Mouse (Mus musculus) thymus, postnatal 0 days (tissue): Measurements from ENCODE around the gene Ubash3b. TPM values are rescaled to one million over a fixed set of nuclear protein-coding genes. Genes with fewer than 3 reads are reported as not detected.

Source experiments
- DNase-seq: peaks from one replicate; pipeline ENCODE4 v3.0.0-alpha.2; 2015; ENCODE audit warnings: low spot score
- polyA plus RNA-seq: library from polyadenylated mRNA; unstranded; fragments of >200 nt; fragmentation: Nextera tagmentation; extraction: Ambion mirVana; gene quantifications from 2 replicates; pipeline ENCODE4 v1.2.1, GENCODE M21; 2015

Gene Ubash3b
- polyA plus RNA-seq, 1 experiment from 2014 or later: 4.0 TPM

GRCm38 (mm10) chr9:41136691-41137467 is 24.6 kb downstream of the Ubash3b start:
- no peak for DNase-seq

GRCm38 (mm10) chr9:41136273-41136672 is 25.2 kb downstream of the Ubash3b start:
- no peak for DNase-seq

DNA sequence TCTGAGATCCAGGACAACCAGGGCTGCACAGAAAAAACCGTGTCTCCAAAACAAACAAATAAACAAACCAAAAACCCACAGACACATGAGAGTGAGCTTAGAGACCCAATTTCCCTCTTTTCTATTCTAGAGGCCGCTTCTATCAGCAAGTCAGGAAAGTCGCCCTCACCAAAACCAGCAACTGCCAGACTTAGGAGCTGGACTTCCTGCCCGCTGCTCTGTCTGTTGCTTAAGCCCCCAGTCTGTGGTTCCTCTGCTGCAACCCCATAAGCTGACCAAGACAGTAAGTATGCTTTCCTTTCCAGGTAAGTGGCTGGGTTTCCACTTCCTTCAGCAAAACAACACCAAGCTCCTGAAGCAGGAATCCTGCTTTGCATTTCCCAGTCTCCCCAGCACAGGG is 26.6 kb downstream of the Ubash3b start:
- DNase-seq: no peak

DNA sequence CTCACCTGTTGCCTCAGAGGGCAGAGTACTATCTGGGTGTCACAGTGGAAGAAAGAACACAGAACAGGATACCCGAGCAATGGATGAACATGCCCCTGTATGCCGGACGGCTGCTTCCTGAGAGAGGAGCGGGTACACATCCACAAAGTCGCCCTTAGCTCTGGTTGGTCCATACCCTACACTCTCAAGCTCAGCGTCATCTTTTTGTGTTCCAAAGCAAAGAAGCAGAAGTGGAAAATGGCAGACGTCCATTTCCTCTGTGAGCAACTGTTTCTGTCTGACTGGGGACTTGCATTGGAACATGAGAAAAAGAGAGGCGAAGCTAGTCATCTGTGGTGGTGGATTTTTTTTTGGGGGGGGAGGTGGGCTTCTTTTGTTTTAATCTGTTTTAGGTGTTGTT is 30.9 kb downstream of the Ubash3b start:
- no peak for DNase-seq

GRCm38 (mm10) chr9:41129802-41130480 is 31.6 kb downstream of the Ubash3b start:
- DNase-seq: no peak

GRCm38 (mm10) chr9:41129273-41129672 is 32.2 kb downstream of the Ubash3b start:
- no peak for DNase-seq

DNA sequence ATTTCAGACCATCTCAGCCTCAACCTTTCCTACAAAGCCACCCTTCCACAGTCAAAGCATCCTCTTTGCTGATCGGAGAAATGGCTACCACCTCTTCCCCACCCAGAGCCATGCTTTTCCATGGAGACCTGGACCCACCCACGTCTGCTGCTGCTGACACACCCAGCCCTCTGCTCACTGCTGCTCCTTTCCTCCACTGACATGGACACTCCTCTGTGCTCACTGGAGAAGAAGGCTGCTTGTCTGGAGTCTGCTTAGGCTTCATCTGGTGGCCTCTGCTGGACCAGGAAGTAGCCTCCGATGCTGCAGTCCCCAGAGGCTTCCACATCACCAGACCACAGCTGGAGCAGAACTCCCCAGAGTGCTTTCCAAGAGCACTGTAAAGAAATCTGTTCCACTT is 34.8 kb downstream of the Ubash3b start:
- no peak for DNase-seq

GRCm38 (mm10) chr9:41124305-41124704 is 37.2 kb downstream of the Ubash3b start:
- no peak for DNase-seq

GRCm38 (mm10) chr9:41122390-41123110 is 38.9 kb downstream of the Ubash3b start:
- no peak for DNase-seq

DNA sequence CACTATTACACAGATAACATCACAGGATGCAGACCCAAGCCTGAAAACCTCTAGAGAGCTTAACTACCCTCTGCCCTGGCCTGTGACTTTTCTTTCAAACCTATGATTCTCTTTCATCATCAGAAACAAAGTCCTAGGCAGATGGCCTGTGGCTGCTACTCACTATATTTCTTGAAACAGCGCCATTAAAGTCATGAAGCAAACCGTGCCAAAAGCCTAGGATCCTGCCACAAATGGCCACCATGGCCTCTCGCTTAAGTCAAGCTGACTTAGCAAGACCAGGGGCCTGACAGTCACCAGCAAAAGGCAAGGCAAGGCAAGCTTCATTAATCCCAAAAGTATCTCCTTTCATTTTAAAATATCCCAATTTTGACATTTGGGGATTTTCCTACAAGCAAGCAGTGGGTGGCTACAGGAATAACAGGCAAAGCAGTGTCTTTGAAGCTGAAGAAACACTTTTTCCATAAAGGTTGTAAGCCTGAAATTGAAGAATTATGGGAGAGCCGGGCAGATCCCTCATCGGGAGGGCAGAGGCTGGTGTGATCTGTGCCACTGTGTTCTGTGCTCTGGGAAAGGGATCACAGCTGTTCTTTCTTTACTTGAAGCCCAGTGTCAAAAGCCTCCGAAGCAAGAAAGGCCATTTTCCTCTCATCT is 39.7 kb downstream of the Ubash3b start:
- no peak for DNase-seq

- no peak for DNase-seq
Measured at GRCm38 (mm10) chr9:41119958-41120357, 41.5 kb downstream of the Ubash3b start.

GRCm38 (mm10) chr9:41118065-41118464 is 43.4 kb downstream of the Ubash3b start:
- peak; percentile 54 for DNase-seq

- peak; percentile 71 for DNase-seq
Measured at GRCm38 (mm10) chr9:41116126-41116525, 45.4 kb downstream of the Ubash3b start.

DNA sequence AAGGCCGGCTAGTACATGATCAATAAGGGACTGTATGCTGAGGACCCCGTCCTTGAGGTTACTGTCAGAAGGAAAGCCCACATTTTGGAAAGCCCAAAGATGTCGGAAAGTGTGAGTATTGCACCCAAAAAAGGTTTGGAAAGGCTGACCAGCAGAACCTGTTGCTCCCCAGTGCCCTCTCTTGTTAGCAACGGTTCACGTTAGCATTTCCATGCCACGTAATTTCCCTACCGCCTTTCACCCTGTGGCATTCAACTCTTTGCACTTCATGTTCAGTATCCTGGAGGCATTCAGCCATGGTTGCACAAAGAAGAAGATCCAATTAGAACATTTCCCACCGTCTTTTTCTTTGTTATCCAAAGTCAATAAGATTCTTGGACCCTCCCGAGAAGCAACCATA is 47.1 kb downstream of the Ubash3b start:
- DNase-seq: no peak

DNA sequence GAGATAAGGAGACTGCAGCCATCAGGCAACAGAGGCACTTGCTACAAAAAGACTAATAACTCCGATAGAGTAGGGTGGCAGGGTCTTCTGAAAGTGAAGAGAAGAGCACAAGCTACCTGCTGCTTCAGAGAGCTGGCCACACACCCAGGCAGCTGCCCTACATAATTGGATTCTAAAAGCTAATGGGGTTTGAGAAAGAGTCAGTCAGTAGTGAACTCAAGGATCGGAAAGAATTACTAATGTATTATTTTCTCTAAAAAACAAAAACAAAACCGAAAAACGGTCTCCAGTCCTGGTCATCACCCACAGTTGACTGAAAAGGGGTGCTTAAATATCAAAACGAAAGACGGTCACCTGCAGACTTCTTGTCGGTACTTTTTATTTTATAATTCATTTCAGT is 51.7 kb downstream of the Ubash3b start:
- no peak for DNase-seq

GRCm38 (mm10) chr9:41108324-41109180 is 52.9 kb downstream of the Ubash3b start:
- no peak for DNase-seq

DNA sequence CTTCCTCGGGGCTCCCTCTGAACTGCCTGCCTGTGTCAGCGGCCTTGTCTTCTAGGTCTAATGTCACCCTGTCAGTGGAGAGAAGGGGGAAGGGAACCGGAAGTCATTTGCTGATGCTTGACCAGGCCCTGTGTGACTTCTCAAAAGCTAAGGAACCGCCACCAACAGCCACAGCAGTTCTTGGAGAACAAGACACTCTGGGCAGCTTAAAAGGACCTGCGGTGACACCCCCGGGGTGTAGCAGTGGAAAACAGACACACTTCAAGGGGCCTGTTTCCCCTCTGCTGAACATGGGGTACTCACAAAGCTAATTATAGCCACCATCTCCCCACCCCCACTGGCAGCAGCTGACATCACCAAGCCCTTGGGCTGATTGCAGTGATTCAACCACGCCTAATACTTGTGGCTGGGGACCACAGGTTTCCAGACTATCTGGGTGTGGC is 56.3 kb downstream of the Ubash3b start:
- peak; percentile 34 for DNase-seq

DNA sequence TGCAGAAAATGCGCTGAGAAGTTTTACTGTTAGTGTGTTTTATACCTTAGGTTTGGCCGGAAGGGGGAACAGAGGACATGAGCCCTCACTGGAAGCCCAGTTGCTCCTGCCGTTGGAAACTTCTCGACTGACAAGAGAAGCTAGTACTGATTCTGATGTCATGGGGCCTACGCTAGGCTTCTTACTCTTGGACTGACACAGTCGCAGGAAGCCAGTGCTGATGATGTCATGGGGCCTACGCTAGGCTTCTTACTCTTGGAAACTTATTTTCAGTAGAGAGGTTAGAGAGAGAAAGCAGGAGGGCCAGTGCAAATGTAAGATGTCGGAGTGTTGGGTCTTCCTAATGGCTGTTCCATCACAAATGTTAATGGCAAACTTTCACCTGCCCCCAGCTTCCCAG is 57.8 kb downstream of the Ubash3b start:
- no peak for DNase-seq

DNA sequence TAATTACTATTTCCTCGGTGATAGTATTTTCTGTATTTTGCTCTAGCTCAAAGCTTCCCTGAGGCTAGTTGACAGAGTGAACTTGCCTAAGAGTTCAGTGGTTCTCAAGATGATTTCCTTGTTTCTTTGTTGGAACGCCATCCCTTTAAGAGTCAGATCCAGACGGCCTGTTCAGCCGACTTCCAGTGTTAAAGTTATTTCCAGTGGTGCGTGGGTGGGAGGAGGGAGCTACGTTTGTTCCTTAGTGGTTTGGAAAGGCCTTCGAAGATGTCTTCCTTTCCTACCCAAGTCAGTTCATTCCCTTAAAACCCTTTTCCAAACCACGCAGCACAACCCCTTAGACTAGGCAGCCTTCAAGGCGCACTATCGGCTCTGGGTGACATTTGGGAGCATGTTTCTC is 58.9 kb downstream of the Ubash3b start:
- DNase-seq: no peak

DNA sequence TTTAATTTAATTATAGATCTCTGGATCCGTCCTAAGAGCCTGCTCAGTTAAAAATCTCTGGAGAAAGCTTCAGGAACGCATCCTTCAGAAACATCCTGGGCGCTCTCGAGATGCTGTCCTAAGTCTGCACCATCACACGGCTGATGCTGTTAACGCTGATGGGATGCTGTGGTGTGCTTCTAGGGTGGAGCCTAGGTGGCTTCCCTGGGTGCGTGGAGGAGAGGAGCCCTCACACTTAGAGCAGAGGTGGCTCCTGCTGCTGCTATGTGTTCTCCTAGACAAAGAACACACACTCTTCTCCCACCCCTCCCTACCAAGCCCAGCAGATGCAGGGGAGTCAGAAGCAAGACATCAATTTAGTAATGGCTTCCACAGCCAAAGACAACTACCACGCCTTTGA is 61.6 kb downstream of the Ubash3b start:
- DNase-seq: no peak

- no peak for DNase-seq
Measured at GRCm38 (mm10) chr9:41099067-41099466, 62.4 kb downstream of the Ubash3b start.
